Mouse (Mus musculus) Muller cell, postnatal 12 days (primary cell): Measurements from ENCODE around the gene Fndc3c1.
"Not testable (repeated sequence)": the region's sequence is repeated elsewhere in the genome, so short reads cannot be mapped to it uniquely, and the experiment has no call there.

ENCODE experiments used
- DNase-seq: peaks from one replicate; pipeline ENCODE4 v3.0.0-alpha.2; 2015; ENCODE audit errors: inconsistent ontology term

Fndc3c1 gene

GRCm38 (mm10) chrX:106485101-106485651, at the start of gene Fndc3c1:
Fndc3c1 (minus strand) TSS chrX:106485401.
- peak; percentile 23 for DNase-seq

- DNase-seq = no peak
Measured at GRCm38 (mm10) chrX:106486451-106486850, 1.2 kb upstream of the Fndc3c1 start.

DNA sequence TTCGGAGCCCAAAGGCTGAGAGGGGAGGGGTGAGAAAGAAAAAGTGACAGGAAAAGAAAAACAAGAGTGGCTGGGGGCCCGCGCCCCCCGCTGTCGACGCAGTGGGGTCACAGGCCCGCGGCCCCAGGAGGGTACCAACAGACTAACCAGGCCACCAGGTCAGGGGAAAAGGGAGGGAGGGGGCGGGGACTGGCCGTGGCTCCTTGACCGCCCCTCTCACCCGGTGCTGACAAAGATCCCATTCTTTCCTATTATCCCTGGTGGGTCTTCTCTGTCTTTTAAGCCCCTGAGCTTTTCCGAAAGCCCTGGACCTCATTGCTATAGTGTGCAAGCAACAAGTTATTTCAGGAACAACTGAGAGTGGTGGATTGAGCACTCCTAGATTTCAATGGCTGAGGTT, 470 bp upstream of the Fndc3c1 start:
- no peak for DNase-seq

- DNase-seq = not testable (repeated sequence)
Measured at GRCm38 (mm10) chrX:106479891-106480290, 5.3 kb downstream of the Fndc3c1 start.

DNA sequence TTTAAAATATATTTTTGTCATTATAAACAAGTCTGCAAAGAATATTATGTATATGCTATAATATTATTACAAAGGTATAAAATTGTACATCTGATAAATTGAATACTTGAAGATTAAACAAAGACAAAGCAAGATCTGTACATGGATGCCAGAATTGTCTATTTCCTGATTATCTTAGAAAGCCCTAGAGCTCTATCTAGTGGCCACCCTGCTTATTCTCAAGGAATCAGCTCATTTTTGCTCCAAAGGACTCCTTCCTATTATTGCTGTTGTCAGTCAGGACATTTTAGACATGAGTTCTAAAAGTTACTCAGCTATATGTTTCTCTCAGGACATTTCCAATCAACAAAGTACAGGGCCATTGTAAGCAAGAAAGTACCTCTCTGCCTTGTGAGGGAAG, 99.9 kb downstream of the Fndc3c1 start:
- peak; percentile 50 for DNase-seq

DNA sequence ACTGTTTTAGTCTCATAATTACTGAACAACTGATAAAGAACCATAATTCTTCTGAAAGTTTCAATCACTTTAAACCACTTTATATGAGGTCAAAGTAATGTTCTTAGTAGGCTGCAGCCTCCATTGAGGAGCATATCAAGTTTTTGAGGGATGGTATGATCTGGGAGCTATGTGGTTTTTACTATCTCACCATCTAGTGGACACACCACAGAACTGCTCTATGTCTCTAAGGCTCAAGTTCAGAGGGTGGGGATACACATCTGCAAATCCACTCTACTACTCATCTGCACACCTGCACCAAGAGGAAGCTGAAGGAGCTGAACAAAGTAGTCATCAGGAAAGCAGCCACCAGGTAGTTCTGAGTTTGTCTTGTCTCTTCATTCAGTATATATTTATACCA, 104.6 kb downstream of the Fndc3c1 start:
- DNase-seq = no peak
